Mouse (Mus musculus) hematopoietic stem cell, adult 5-6 weeks (primary cell): ENCODE data around the gene Habp2. TPM values are rescaled to one million over a fixed set of nuclear protein-coding genes. Genes with fewer than 3 reads are reported as not detected.

ENCODE experiments used
- total RNA-seq: library from RNA; stranded (forward); fragments of 172-1452, 232-1000 nt; gene quantifications from 2 replicates; pipeline ENCODE4 v1.2.3, GENCODE M21; 2017

Habp2 gene
- total RNA-seq, 1 experiment from 2014 or later: not detected

Other genes starting within 250 kb of the Habp2 start
- gene Nrap, start 102.9 kb downstream of the Habp2 start, total RNA-seq: 1.1 TPM in 2 replicates
- gene Casp7, start 110.0 kb downstream of the Habp2 start, total RNA-seq: 35.4 and 43.1 TPM in 2 replicates
- gene Plekhs1, start 174.5 kb downstream of the Habp2 start, total RNA-seq: not detected in 2 replicates